Mouse (Mus musculus) limb, embryonic 15.5 days (tissue): ENCODE measurements at regions not wholly inside any gene's neighbourhood (a gene's known extent, or its start where the extent isn't known, plus 50 kb on each side); places are given as distances from the start of the nearest gene placed in this dataset.
A peak's percentile ranks its signal among the peaks of the same experiment; 100 is the strongest.
"Not testable (repeated sequence)": the region's sequence is repeated elsewhere in the genome, so short reads cannot be mapped to it uniquely, and the experiment has no call there.

Experiments used
- ATAC-seq: fragments of 200-750 bp; cut with Nextera tagmentation; 2 replicates; pipeline ENCODE4 v1.8.0; 2017; ENCODE audit warnings: low read depth, moderate TSS enrichment; ENCODE audit not compliant: insufficient number of reproducible peaks, low FRiP score, low TSS enrichment
- H3K27ac ChIP-seq: fragments of 300-500 bp; sonication (generic); 2 replicates; pipeline ENCODE4 v1.5.1; 2015; ENCODE audit warnings: moderate library complexity, mild to moderate bottlenecking, inconsistent platforms
- H3K27me3 ChIP-seq: fragments of 300-500 bp; sonication (generic); 2 replicates; pipeline ENCODE4 v1.6.1; 2015; ENCODE audit warnings: inconsistent platforms
- H3K36me3 ChIP-seq: fragments of 300-500 bp; sonication (generic); 2 replicates; pipeline ENCODE4 v1.6.1; 2015; ENCODE audit warnings: inconsistent platforms
- H3K4me1 ChIP-seq: fragments of 300-500 bp; sonication (generic); 2 replicates; pipeline ENCODE4 v1.6.1; 2015; ENCODE audit warnings: inconsistent platforms
- H3K4me2 ChIP-seq: fragments of 300-500 bp; sonication (generic); 2 replicates; pipeline ENCODE4 v1.6.1; 2015; ENCODE audit warnings: mild to moderate bottlenecking, inconsistent platforms
- H3K4me3 ChIP-seq: fragments of 300-500 bp; sonication (generic); 2 replicates; pipeline ENCODE4 v1.5.1; 2015; ENCODE audit warnings: mild to moderate bottlenecking, inconsistent platforms
- H3K9ac ChIP-seq: fragments of 300-500 bp; sonication (generic); 2 replicates; pipeline ENCODE4 v1.6.1; 2015; ENCODE audit warnings: inconsistent platforms
- H3K9me3 ChIP-seq: fragments of 300-500 bp; sonication (generic); 2 replicates; pipeline ENCODE4 v1.6.1; 2016; ENCODE audit warnings: inconsistent platforms
- WGBS: fragments of 180-500 bp; shearing (Covaris S2); methylation state at CpG from one replicate; pipeline ENCODE4 v1.1.7; 2015; 5-methylcytosine and 5-hydroxymethylcytosine counted together

DNA sequence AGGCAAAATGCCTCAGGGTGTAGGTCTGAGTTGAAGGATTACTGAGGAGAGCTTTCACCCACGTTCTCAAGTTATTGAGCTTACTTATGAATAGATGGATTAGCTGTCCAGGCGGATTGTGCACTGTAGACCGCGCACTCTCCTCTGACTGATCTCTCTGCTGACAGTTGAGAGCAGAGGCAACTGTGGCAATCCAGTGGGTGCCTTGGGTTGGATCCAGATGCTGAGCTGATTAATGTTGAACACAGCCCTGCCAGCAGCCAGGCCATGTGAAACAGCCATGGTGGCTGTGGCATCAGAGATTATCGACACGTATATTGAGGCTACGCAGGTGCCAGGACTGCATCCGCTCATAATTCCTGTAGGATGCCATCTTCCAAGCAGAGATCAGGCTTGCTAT lies 53.6 kb downstream of the Gm10320 start:
- Histone ChIP-seq H3K9me3 (no peaks in the 10 kb centered on the region), H3K27ac (no peak overlapping the region), H3K4me1 (peaks cover 8% of the 10 kb centered on the region; the same call in 1 of the 2 replicates), H3K9ac (no peak overlapping the region), H3K4me3 (no peak overlapping the region), H3K4me2 (no peak overlapping the region), H3K36me3 (no peaks in the 10 kb centered on the region), H3K27me3 (no peaks in the 10 kb centered on the region)
- ATAC-seq: no peak
- WGBS: 84% methylated on average over 8 of the region's 8 CpGs

DNA sequence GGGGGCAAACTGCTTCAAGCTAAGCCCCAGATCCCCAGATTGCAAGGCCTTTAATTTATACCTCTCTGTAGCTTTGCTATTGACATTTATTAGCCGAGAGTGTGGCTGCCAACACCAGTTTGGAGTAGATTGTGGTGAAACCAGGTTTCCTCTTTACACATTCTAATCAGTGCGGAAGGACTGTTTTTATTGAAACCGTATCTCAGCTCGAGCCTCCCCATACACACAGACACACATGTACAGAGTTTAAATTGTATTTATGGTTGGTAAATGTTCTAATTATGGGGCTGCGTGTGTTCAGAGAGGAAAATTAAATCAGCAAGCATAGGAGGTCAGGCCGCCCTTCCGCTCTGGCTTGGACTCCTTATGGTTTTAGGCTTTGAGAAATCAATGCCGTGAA lies 54.8 kb downstream of the Gm10320 start:
- no peak overlapping the region for H3K4me2 ChIP-seq
- H3K9me3 ChIP-seq: no peaks in the 10 kb centered on the region
- no peak overlapping the region for H3K9ac ChIP-seq
- H3K4me3 ChIP-seq: no peak overlapping the region
- H3K27me3 ChIP-seq: 0 out of 2 replicates have a peak, but pooled peaks cover 5% of the 10 kb centered on the region
- no peak for ATAC-seq
- WGBS: 29% methylated on average over 8 of the region's 8 CpGs
- H3K36me3 ChIP-seq: no peaks in the 10 kb centered on the region
- H3K27ac ChIP-seq: no peak overlapping the region
- peaks cover 8% of the 10 kb centered on the region; the same call in 1 of the 2 replicates for H3K4me1 ChIP-seq

DNA sequence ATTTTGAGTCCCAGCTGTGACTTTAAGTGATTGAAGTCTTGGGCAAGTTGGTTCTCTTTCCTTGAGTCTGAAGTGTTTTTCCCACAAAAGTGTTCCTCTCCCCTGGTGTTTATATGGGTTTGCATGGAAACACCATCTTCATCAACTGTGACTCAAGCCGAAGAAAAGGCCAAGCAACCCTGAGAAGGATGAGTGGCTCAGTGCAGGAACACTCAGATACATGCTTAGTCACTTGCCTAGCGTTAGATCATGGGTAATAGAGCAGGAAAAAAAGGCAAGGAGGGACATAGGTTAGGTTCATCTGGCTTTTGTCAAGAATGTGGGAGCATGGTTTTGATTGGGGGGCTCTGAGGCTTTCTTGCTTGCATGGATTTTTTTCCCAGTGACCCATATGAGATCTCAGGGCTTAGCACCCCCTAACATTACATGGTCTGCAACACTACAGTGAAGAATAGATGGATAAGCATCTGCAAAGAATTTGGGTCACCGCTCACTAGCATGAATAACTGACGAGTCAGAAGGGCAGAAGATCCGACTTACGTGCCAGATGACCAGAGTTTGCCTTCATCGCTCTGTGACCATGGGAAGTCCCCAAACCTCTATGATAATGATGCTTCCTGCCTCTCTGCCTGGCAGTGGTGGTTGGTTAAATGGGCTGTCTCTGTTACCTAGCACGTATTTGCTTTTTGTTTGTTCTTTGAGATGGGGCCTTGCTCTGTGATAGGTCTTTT lies 56.4 kb downstream of the Gm10320 start:
- H3K27ac ChIP-seq: no peak overlapping the region
- ATAC-seq: no peak
- peaks cover 21% of the 10 kb centered on the region for H3K27me3 ChIP-seq
- H3K9ac ChIP-seq: no peak overlapping the region
- H3K9me3 ChIP-seq: no peaks in the 10 kb centered on the region
- WGBS: 91% methylated on average over 8 of the region's 8 CpGs
- no peak overlapping the region for H3K4me3 ChIP-seq
- H3K4me2 ChIP-seq: no peak overlapping the region
- H3K4me1 ChIP-seq: peaks cover 6% of the 10 kb centered on the region; the same call in 1 of the 2 replicates
- H3K36me3 ChIP-seq: no peaks in the 10 kb centered on the region

DNA sequence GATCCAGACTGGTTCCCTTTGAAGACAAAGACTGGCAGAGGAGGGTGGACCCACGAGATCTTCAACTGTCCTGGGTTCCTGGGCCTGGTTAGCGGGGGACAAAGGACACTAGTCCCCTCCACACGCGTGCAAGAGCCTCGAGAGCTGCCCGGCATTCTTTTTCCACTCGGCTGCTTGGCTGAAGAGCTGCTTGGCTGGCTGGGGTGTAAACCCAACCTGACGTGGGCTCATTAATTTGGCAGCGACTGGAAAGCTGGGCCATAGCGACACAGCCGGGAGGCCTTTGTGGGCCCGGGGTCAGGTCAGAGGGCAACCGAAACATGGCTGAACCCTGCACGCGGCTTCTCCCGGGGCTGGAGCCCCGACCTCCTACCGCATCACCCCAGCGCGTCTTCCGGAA lies 62.0 kb downstream of the Gm10320 start:
- WGBS: 33% methylated on average over 21 of the region's 21 CpGs
- Histone ChIP-seq H3K4me3 (no peak overlapping the region), H3K4me1 (0 out of 2 replicates have a peak, but pooled peaks cover 7% of the 10 kb centered on the region), H3K27ac (no peak overlapping the region), H3K27me3 (peaks cover 48% of the 10 kb centered on the region), H3K36me3 (no peaks in the 10 kb centered on the region), H3K9ac (no peak overlapping the region), H3K9me3 (no peaks in the 10 kb centered on the region), H3K4me2 (no peak overlapping the region)
- no peak for ATAC-seq

DNA sequence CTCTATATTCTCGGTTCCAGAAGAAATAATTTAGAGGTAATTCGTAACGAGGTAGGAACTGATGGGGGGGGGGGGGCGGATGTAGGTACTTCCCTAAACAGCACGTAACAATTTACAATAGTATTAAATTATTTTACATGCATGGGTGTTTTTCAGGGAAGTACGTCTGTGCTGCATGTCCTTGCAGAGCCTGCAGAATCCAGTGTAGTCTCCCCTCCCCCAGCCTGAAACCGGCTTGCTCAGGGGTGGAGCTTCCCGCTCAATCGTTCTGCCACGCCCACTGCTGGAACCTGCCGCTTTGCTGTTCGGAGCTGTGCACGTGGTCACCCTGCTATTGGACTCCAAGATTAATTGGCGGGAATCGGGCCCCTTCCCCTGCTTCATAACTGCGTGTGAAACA lies 64.1 kb downstream of the Gm10320 start:
- 7% methylated on average over 16 of the region's 16 CpGs for WGBS
- H3K9me3 ChIP-seq, H3K4me3 ChIP-seq, H3K9ac ChIP-seq, H3K36me3 ChIP-seq, ATAC-seq, H3K27ac ChIP-seq: not testable (repeated sequence)
- peaks cover 17% of the 10 kb centered on the region for H3K4me1 ChIP-seq
- peak overlapping the region; percentile 34 for H3K4me2 ChIP-seq
- peaks cover 59% of the 10 kb centered on the region for H3K27me3 ChIP-seq

DNA sequence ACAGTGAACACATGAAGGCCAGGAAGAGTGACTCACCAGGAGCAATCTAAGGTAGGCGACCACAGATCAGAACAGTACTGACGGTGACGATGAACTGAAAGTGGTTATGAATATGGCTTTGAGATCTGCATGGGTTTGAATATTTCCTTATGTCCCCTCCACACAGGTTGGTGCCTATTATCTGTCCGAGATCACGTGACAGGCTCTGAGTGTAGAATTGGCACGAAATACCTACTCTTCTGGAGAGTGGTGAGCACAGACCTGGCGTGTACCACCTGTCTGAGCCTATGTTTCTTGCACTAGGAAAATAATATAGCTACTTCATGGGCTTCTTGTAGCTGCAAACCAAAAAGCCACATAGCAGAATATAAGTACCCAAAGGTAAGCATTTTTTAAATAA lies 66.8 kb downstream of the Gm10320 start:
- peaks cover 15% of the 10 kb centered on the region for H3K4me1 ChIP-seq
- ATAC-seq: no peak
- H3K4me3 ChIP-seq: no peak overlapping the region
- 89% methylated on average over 7 of the region's 7 CpGs for WGBS
- H3K4me2 ChIP-seq: no peak overlapping the region
- H3K27me3 ChIP-seq: peaks cover 42% of the 10 kb centered on the region
- no peaks in the 10 kb centered on the region for H3K9me3 ChIP-seq
- H3K36me3 ChIP-seq: no peaks in the 10 kb centered on the region
- H3K27ac ChIP-seq: no peak overlapping the region
- no peak overlapping the region for H3K9ac ChIP-seq

DNA sequence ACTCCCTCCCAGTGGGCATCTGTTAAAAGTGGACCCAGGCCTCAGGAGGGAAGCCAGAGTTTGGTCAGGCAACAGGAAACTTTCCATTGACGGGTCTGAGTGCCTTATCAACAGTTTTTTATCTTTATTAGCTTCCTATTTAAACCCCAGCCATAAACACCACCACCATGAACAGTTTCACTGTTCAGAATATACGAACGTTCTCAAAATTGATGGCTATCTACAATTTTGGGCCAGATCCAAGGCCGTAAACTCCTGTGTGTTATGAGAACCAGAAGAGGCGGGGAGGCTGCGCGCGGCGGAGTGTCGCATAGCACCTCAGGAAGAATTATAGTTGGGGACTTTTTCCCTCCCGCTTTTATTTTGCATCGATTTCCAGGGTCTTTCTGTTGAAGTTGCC lies 67.8 kb downstream of the Gm10320 start:
- Histone ChIP-seq H3K4me1 (peaks cover 14% of the 10 kb centered on the region), H3K36me3 (no peaks in the 10 kb centered on the region), H3K4me3 (no peak overlapping the region), H3K9me3 (no peaks in the 10 kb centered on the region), H3K9ac (no peak overlapping the region), H3K27ac (no peak overlapping the region), H3K4me2 (no peak overlapping the region), H3K27me3 (peaks cover 32% of the 10 kb centered on the region)
- WGBS: 24% methylated on average over 12 of the region's 12 CpGs
- ATAC-seq: no peak

DNA sequence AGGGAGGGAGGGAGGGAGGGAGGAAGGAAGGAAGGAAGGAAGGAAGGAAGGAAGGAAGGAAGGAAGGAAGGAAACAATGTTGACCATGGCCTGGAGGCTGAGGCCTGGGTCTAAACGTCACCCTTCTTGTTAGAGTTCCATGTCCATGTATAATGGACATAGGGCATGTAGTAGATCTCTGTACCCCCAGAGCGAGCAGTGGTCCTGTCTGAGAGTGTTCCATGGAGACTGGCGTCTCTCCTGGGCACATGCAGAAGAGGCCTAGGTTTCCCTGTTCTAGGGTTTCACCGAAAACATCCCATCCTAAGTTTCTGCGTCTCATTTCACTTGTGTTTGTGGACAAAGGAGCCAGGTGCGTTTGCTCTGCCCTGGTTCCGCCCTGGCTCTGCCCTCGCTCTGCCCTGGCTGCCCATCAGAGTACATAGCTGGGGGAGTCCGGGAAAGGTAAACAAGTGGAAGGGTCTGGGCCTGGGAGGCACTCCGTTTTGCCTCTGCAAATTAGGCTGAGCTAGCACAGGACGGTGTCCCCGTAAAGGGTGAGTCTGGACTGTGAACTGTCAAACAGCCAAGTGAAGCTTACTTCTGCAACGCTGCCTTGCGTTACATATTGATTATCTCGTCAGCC lies 66.5 kb downstream of the Foxd1 start:
- ATAC-seq: no peak
- H3K9ac ChIP-seq: no peak overlapping the region
- H3K4me3 ChIP-seq: no peak overlapping the region

DNA sequence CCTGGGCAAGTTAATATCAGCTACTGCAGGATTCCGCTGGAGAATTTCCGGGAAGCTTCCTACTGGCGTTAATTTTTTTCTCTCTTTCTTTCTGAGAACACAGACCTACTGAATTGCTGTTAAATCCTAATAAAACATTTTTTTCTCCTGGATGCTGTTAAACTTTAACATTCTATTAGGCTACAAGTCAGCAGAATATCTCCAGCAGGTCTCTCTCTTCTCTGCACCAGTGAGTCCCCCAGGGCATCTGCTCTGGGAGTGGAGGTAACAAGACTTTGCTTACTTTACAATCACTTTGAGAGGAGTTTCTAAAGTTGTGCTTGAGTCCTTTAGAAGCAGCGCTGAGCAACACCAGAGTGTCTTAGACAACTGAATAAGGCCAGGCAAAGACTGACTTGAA lies 63.7 kb downstream of the Foxd1 start:
- H3K36me3 ChIP-seq: no peaks in the 10 kb centered on the region
- 70% methylated on average over 4 of the region's 4 CpGs for WGBS
- H3K4me1 ChIP-seq: peaks cover 3% of the 10 kb centered on the region; the same call in 1 of the 2 replicates
- H3K27ac ChIP-seq: no peak overlapping the region
- no peak for ATAC-seq
- H3K4me3 ChIP-seq: no peak overlapping the region
- H3K9me3 ChIP-seq: no peaks in the 10 kb centered on the region
- H3K27me3 ChIP-seq: 0 out of 2 replicates have a peak, but pooled peaks cover 7% of the 10 kb centered on the region
- H3K9ac ChIP-seq: no peak overlapping the region
- H3K4me2 ChIP-seq: no peak overlapping the region

More for the DNA sequence above, 66.5 kb downstream of the Foxd1 start:
- Histone ChIP-seq H3K27ac (no peak overlapping the region), H3K9me3 (no peaks in the 10 kb centered on the region), H3K36me3 (no peaks in the 10 kb centered on the region), H3K4me1 (peaks cover 10% of the 10 kb centered on the region), H3K27me3 (0 out of 2 replicates have a peak, but pooled peaks cover 18% of the 10 kb centered on the region), H3K4me2 (no peak overlapping the region)
- 68% methylated on average over 15 of the region's 15 CpGs for WGBS

DNA sequence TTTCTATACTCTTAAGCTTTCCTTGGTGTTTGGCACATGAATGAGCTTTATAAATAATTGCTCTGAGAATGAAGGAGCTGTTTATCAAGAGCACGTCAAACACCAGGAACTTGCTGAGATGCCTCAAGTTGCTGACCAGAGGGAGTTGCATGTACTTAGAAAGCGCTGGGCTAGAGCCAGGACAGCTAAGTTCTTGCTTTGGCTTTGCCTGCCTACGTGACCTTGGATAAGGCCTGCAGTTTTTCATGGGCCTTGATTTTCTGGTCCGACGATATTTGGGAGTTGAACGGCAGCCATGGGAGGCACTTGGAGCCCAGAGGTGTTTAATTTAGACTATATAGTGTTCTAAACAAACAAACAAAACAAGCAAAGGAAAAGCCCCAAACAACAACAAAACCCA lies 62.4 kb downstream of the Foxd1 start:
- 84% methylated on average over 6 of the region's 6 CpGs for WGBS
- Histone ChIP-seq H3K4me1 (peaks cover 3% of the 10 kb centered on the region; the same call in 1 of the 2 replicates), H3K9ac (no peak overlapping the region), H3K27ac (no peak overlapping the region), H3K27me3 (0 out of 2 replicates have a peak, but pooled peaks cover 4% of the 10 kb centered on the region), H3K36me3 (no peaks in the 10 kb centered on the region), H3K4me3 (no peak overlapping the region), H3K4me2 (no peak overlapping the region), H3K9me3 (no peaks in the 10 kb centered on the region)
- ATAC-seq: no peak

DNA sequence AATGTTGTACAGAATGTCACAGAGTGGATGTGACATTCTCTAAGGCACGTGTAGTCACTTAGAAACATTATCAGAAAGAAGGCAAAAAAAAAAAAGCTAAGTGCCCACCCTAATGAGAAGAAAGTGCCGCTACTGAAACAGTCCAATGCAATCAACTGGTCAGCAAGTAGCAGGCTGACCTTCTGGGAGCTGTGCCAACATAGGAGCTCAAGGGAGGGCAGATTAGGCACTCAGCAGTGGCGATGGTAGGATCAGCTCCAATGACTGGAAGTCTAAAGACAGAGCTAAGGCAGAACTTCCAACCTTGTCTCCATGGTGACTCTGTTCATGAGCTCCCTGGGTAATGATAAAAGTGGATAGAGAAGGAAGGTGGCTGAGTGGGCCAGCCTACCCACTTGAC lies 60.8 kb downstream of the Foxd1 start:
- no peaks in the 10 kb centered on the region for H3K36me3 ChIP-seq
- H3K27me3 ChIP-seq: 0 out of 2 replicates have a peak, but pooled peaks cover 4% of the 10 kb centered on the region
- H3K27ac ChIP-seq: no peak overlapping the region
- H3K4me3 ChIP-seq: no peak overlapping the region
- H3K9me3 ChIP-seq: no peaks in the 10 kb centered on the region
- ATAC-seq: no peak
- H3K4me2 ChIP-seq: no peak overlapping the region
- H3K9ac ChIP-seq: no peak overlapping the region
- H3K4me1 ChIP-seq: peaks cover 3% of the 10 kb centered on the region; the same call in 1 of the 2 replicates
- WGBS: 74% methylated on average over 3 of the region's 3 CpGs

DNA sequence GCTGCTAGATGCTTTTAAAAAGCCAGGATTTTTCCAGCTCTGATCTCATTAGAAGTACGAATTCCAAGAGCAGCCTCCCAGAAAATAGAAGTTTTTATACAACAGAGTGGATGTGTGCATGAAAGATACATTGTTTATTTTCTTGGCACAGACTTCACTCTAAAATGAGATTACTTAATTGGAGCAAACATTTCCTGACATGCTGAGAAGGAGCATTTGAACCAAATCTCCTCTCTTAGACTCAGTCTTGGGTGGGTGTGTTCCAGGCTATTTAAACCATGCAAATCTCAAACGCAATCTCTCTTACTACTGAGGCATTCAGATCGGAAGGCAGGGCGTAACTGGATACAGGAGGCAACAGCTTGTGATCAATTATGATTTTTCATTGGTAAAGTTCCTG lies 59.2 kb downstream of the Foxd1 start:
- Histone ChIP-seq H3K9me3 (no peaks in the 10 kb centered on the region), H3K36me3 (no peaks in the 10 kb centered on the region), H3K4me1 (peaks cover 3% of the 10 kb centered on the region; the same call in 1 of the 2 replicates), H3K4me2 (no peak overlapping the region), H3K9ac (no peak overlapping the region), H3K4me3 (no peak overlapping the region), H3K27me3 (peaks cover 10% of the 10 kb centered on the region; the same call in 1 of the 2 replicates), H3K27ac (no peak overlapping the region)
- no peak for ATAC-seq
- WGBS: 52% methylated on average over 4 of the region's 4 CpGs
